Mouse (Mus musculus) hindbrain, embryonic 11.5 days (tissue): ENCODE measurements around the gene Duox2. TPM values are rescaled to one million over a fixed set of nuclear protein-coding genes. Genes with fewer than 3 reads are reported as not detected.

ENCODE experiments used
- ATAC-seq: fragments of 200-750 bp; cut with Nextera tagmentation; 2 replicates; pipeline ENCODE4 v1.8.0; 2017; ENCODE audit warnings: mild to moderate bottlenecking, moderate TSS enrichment, moderate library complexity; ENCODE audit not compliant: low FRiP score
- DNase-seq: peaks from one replicate; pipeline ENCODE4 v3.0.0-alpha.2; 2015; ENCODE audit warnings: low spot score
- H3K27ac ChIP-seq: fragments of 300-500 bp; sonication (generic); 2 replicates; pipeline ENCODE4 v1.5.1; 2014; ENCODE audit warnings: mild to moderate bottlenecking, low read depth, low read length
- H3K27me3 ChIP-seq: fragments of 300-500 bp; sonication (generic); 2 replicates; pipeline ENCODE4 v1.6.1; 2014; ENCODE audit warnings: mild to moderate bottlenecking, low read length, moderate library complexity, mixed read lengths; ENCODE audit not compliant: control insufficient read depth, insufficient read depth
- H3K36me3 ChIP-seq: fragments of 300-500 bp; sonication (generic); 2 replicates; pipeline ENCODE4 v1.6.1; 2014; ENCODE audit warnings: mild to moderate bottlenecking, low read length, moderate library complexity, mixed read lengths; ENCODE audit not compliant: control insufficient read depth, insufficient read depth
- H3K4me1 ChIP-seq: fragments of 300-500 bp; sonication (generic); replicated peaks from 2 replicates; pipeline ENCODE4 v1.6.1; 2014; ENCODE audit warnings: low read length, mixed read lengths; ENCODE audit not compliant: control insufficient read depth, insufficient read depth
- H3K4me2 ChIP-seq: fragments of 300-500 bp; sonication (generic); replicated peaks from 2 replicates; pipeline ENCODE4 v1.6.1; 2014; ENCODE audit warnings: mild to moderate bottlenecking, low read depth, low read length
- H3K4me3 ChIP-seq: fragments of 300-500 bp; sonication (generic); 2 replicates; pipeline ENCODE4 v1.5.1; 2014; ENCODE audit warnings: low read depth, low read length
- H3K9ac ChIP-seq: fragments of 300-500 bp; sonication (generic); 2 replicates; pipeline ENCODE4 v1.6.1; 2014; ENCODE audit warnings: low read depth, low read length
- H3K9me3 ChIP-seq: fragments of 300-500 bp; sonication (generic); 2 replicates; pipeline ENCODE4 v1.6.1; 2016; ENCODE audit warnings: low read length; ENCODE audit not compliant: control insufficient read depth
- WGBS: fragments of 180-500 bp; shearing (Covaris S2); extraction: QIAGEN DNeasy Blood & Tissue Kit; methylation state at CpG from one replicate; pipeline ENCODE4 v1.1.7; 2014; 5-methylcytosine and 5-hydroxymethylcytosine counted together
- polyA plus RNA-seq: library from polyadenylated mRNA; unstranded; fragments of >200 nt; fragmentation: Nextera tagmentation; extraction: Ambion mirVana; gene quantifications from 2 replicates; pipeline ENCODE4 v1.2.1, GENCODE M21; 2014

The Duox2 gene
- polyA plus RNA-seq, 1 experiment from 2014 or later: not detected

- Histone ChIP-seq H3K36me3 (no peaks in the 10 kb centered on the region), H3K4me1 (no peaks in the 10 kb centered on the region), H3K4me2 (no peak overlapping the region; the same call in 1 of the 2 replicates), H3K27me3 (no peaks in the 10 kb centered on the region), H3K9ac (no peak overlapping the region), H3K4me3 (peak overlapping the region; percentile 47; the same call in 1 of the 2 replicates), H3K27ac (no peak overlapping the region), H3K9me3 (no peaks in the 10 kb centered on the region)
- 88% methylated on average over 2 of the region's 2 CpGs for WGBS
- DNase-seq: no peak
- no peak for ATAC-seq
Measured at GRCm38 (mm10) chr2:122235425-122235824, 62.8 kb downstream of the Duox2 start.

- Histone ChIP-seq H3K36me3 (no peaks in the 10 kb centered on the region), H3K27me3 (no peaks in the 10 kb centered on the region), H3K4me3 (peak within 1 kb of the TSS; percentile 47), H3K9ac (peak within 1 kb of the TSS; percentile 40; the same call in 1 of the 2 replicates), H3K9me3 (no peaks in the 10 kb centered on the region), H3K27ac (peak within 1 kb of the TSS; percentile 34; the same call in 1 of the 2 replicates), H3K4me2 (peak within 1 kb of the TSS; percentile 72), H3K4me1 (no peaks in the 10 kb centered on the region)
- under 1% methylated on average over 35 of the region's 35 CpGs for WGBS
- DNase-seq: peak; percentile 96
- ATAC-seq: peak; percentile 96
Measured at GRCm38 (mm10) chr2:122234611-122235288, 63.5 kb downstream of the Duox2 start, which contains the start of gene Sord. Sord (plus strand) TSS chr2:122234749.

GRCm38 (mm10) chr2:122233759-122234557, 64.3 kb downstream of the Duox2 start:
- H3K27me3 ChIP-seq: no peaks in the 10 kb centered on the region
- H3K27ac ChIP-seq: peak overlapping the region; percentile 34; the same call in 1 of the 2 replicates

GRCm38 (mm10) chr2:122233341-122233740, 64.9 kb downstream of the Duox2 start:
- no peak overlapping the region for H3K4me2 ChIP-seq
- WGBS: 55% methylated on average over 5 of the region's 5 CpGs
- DNase-seq: peak; percentile 7

More at GRCm38 (mm10) chr2:122233759-122234557, 64.3 kb downstream of the Duox2 start:
- H3K4me1 ChIP-seq: no peaks in the 10 kb centered on the region
- no peaks in the 10 kb centered on the region for H3K36me3 ChIP-seq
- ATAC-seq (peak; percentile 65), DNase-seq (peak; percentile 62)
- H3K9me3 ChIP-seq: no peaks in the 10 kb centered on the region
- H3K4me3 ChIP-seq: peak overlapping the region; percentile 47
- 8% methylated on average over 26 of the region's 26 CpGs for WGBS
- H3K9ac ChIP-seq: peak overlapping the region; percentile 1; the same call in 1 of the 2 replicates
- H3K4me2 ChIP-seq: peak overlapping the region; percentile 72

GRCm38 (mm10) chr2:122231616-122232015, 66.6 kb downstream of the Duox2 start:
- 77% methylated on average over 9 of the region's 9 CpGs for WGBS
- Histone ChIP-seq H3K27me3 (no peaks in the 10 kb centered on the region), H3K4me1 (no peaks in the 10 kb centered on the region), H3K36me3 (no peaks in the 10 kb centered on the region), H3K27ac (no peak overlapping the region), H3K4me2 (no peak overlapping the region), H3K9me3 (no peaks in the 10 kb centered on the region), H3K4me3 (no peak overlapping the region), H3K9ac (no peak overlapping the region)
- DNase-seq (no peak), ATAC-seq (no peak)

More at GRCm38 (mm10) chr2:122233341-122233740, 64.9 kb downstream of the Duox2 start:
- H3K27ac ChIP-seq: no peak overlapping the region
- H3K4me1 ChIP-seq: no peaks in the 10 kb centered on the region
- H3K9me3 ChIP-seq: no peaks in the 10 kb centered on the region
- H3K4me3 ChIP-seq: no peak overlapping the region
- H3K27me3 ChIP-seq: no peaks in the 10 kb centered on the region
- H3K9ac ChIP-seq: no peak overlapping the region
- ATAC-seq: no peak
- H3K36me3 ChIP-seq: no peaks in the 10 kb centered on the region

GRCm38 (mm10) chr2:122230395-122230794, 67.9 kb downstream of the Duox2 start:
- no peak for DNase-seq

More at GRCm38 (mm10) chr2:122230395-122230794, 67.9 kb downstream of the Duox2 start:
- Histone ChIP-seq H3K9ac (no peak overlapping the region), H3K4me1 (no peaks in the 10 kb centered on the region), H3K27ac (no peak overlapping the region), H3K27me3 (no peaks in the 10 kb centered on the region), H3K9me3 (no peaks in the 10 kb centered on the region), H3K4me2 (no peak overlapping the region), H3K36me3 (no peaks in the 10 kb centered on the region), H3K4me3 (no peak overlapping the region)
- no peak for ATAC-seq
- whole genome bisulfite sequencing: 87% methylated on average over 6 of the region's 6 CpGs

Other genes starting within 250 kb of the Duox2 start
- gene Spg11, start 180.1 kb downstream of the Duox2 start, polyA plus RNA-seq: 11.4 and 11.8 TPM in 2 replicates
- 134 and 151 TPM in 2 replicates for gene B2m, start 150.8 kb downstream of the Duox2 start, polyA plus RNA-seq
- gene Trim69, start 137.7 kb downstream of the Duox2 start, polyA plus RNA-seq: not detected in 2 replicates
- gene Patl2, start 112.3 kb downstream of the Duox2 start, polyA plus RNA-seq: 0.09 TPM in 1 of 2 replicates, not detected in the other
- gene Terb2, start 112.2 kb downstream of the Duox2 start, polyA plus RNA-seq: not detected in 2 replicates
- 27.1 and 30.2 TPM in 2 replicates for gene Sord, start 63.7 kb downstream of the Duox2 start, polyA plus RNA-seq
- not detected in 2 replicates for gene Duoxa2, start 451 bp upstream of the Duox2 start, polyA plus RNA-seq
- 0.07 TPM in 1 of 2 replicates, not detected in the other for gene Duoxa1, start 15.3 kb upstream of the Duox2 start, polyA plus RNA-seq
- gene Duox1, start 17.2 kb upstream of the Duox2 start, polyA plus RNA-seq: 0.12 TPM in 1 of 2 replicates, not detected in the other
- gene Shf, start 70.7 kb upstream of the Duox2 start, polyA plus RNA-seq: 10.3 and 11.7 TPM in 2 replicates
- gene Slc28a2, start 128.0 kb upstream of the Duox2 start, polyA plus RNA-seq: 0.07 TPM in 1 of 2 replicates, not detected in the other
- not detected in 2 replicates for gene Gm14085, start 186.5 kb upstream of the Duox2 start, polyA plus RNA-seq